Mouse (Mus musculus) intestine, postnatal 0 days (tissue): Measurements from ENCODE around the gene Prkcsh. TPM values are rescaled to one million over a fixed set of nuclear protein-coding genes. Genes with fewer than 3 reads are reported as not detected.

Experiments used
- ATAC-seq: fragments of 200-750 bp; cut with Nextera tagmentation; 2 replicates; pipeline ENCODE4 v1.8.0; 2017; ENCODE audit warnings: mild to moderate bottlenecking, moderate TSS enrichment, moderate library complexity
- H3K27ac ChIP-seq: fragments of 300-500 bp; sonication (generic); 2 replicates; pipeline ENCODE4 v1.5.1; 2014; ENCODE audit warnings: mild to moderate bottlenecking, low read depth, low read length, moderate library complexity
- H3K27me3 ChIP-seq: fragments of 300-500 bp; sonication (generic); replicated peaks from 2 replicates; pipeline ENCODE4 v1.6.1; 2014; ENCODE audit warnings: low read length, mixed read lengths; ENCODE audit not compliant: control insufficient read depth, insufficient read depth
- H3K36me3 ChIP-seq: fragments of 300-500 bp; sonication (generic); 2 replicates; pipeline ENCODE4 v1.6.1; 2014; ENCODE audit warnings: mild to moderate bottlenecking, moderate library complexity; ENCODE audit not compliant: control insufficient read depth, insufficient read depth
- H3K4me1 ChIP-seq: fragments of 300-500 bp; sonication (generic); replicated peaks from 2 replicates; pipeline ENCODE4 v1.6.1; 2014; ENCODE audit warnings: antibody characterized with exemption, low read length, mixed read lengths; ENCODE audit not compliant: control insufficient read depth, insufficient read depth
- H3K4me2 ChIP-seq: fragments of 300-500 bp; sonication (generic); replicated peaks from 2 replicates; pipeline ENCODE4 v1.6.1; 2014; ENCODE audit warnings: low read depth, mild to moderate bottlenecking, moderate library complexity
- H3K4me3 ChIP-seq: fragments of 300-500 bp; sonication (generic); 2 replicates; pipeline ENCODE4 v1.5.1; 2014; ENCODE audit warnings: low read depth, low read length
- H3K9ac ChIP-seq: fragments of 300-500 bp; sonication (generic); 2 replicates; pipeline ENCODE4 v1.6.1; 2014; ENCODE audit warnings: mild to moderate bottlenecking, low read depth, low read length
- H3K9me3 ChIP-seq: fragments of 300-500 bp; sonication (generic); 2 replicates; pipeline ENCODE4 v1.6.1; 2016; ENCODE audit warnings: mixed run types; ENCODE audit not compliant: control insufficient read depth
- CTCF ChIP-seq: sonication (generic); IDR thresholded peaks from 2 replicates; pipeline ENCODE4 v1.5.1; 2016; ENCODE audit warnings: low read depth, mild to moderate bottlenecking, control low read depth, antibody characterized with exemption, moderate library complexity
- WGBS: fragments of 180-500 bp; shearing (Covaris S2); extraction: QIAGEN DNeasy Blood & Tissue Kit; methylation state at CpG from one replicate; pipeline ENCODE4 v1.1.7; 2014; 5-methylcytosine and 5-hydroxymethylcytosine counted together
- polyA plus RNA-seq: library from polyadenylated mRNA; unstranded; fragments of >200 nt; fragmentation: Nextera tagmentation; extraction: Ambion mirVana; gene quantifications from 2 replicates; pipeline ENCODE4 v1.2.1, GENCODE M21; 2015

Gene Prkcsh
- polyA plus RNA-seq, 1 experiment from 2014 or later = 104 TPM

GRCm38 (mm10) chr9:22035300-22036044 is 32.9 kb downstream of the Prkcsh start:
- Histone ChIP-seq H3K27ac (no peak overlapping the region), H3K36me3 (no peaks in the 10 kb centered on the region), H3K4me2 (no peak overlapping the region), H3K9me3 (no peaks in the 10 kb centered on the region), H3K4me1 (no peaks in the 10 kb centered on the region), H3K9ac (no peak overlapping the region), H3K4me3 (no peak overlapping the region), H3K27me3 (no peaks in the 10 kb centered on the region)
- 60% methylated on average over 6 of the region's 6 CpGs for WGBS
- no peak for ATAC-seq
- TF ChIP-seq CTCF = no peak

GRCm38 (mm10) chr9:22037826-22038225 is 35.2 kb downstream of the Prkcsh start:
- Histone ChIP-seq H3K4me3 (no peak overlapping the region), H3K36me3 (no peaks in the 10 kb centered on the region), H3K9me3 (no peaks in the 10 kb centered on the region), H3K4me1 (no peaks in the 10 kb centered on the region), H3K9ac (no peak overlapping the region), H3K27me3 (no peaks in the 10 kb centered on the region), H3K4me2 (no peak overlapping the region), H3K27ac (no peak overlapping the region)
- TF ChIP-seq CTCF = no peak
- WGBS = 64% methylated on average over 10 of the region's 10 CpGs
- no peak for ATAC-seq

GRCm38 (mm10) chr9:22041832-22042231 is 39.2 kb downstream of the Prkcsh start:
- Histone ChIP-seq H3K4me2 (no peak overlapping the region), H3K27ac (no peak overlapping the region), H3K36me3 (no peaks in the 10 kb centered on the region), H3K4me1 (no peaks in the 10 kb centered on the region), H3K9ac (no peak overlapping the region), H3K4me3 (no peak overlapping the region), H3K27me3 (no peaks in the 10 kb centered on the region), H3K9me3 (no peaks in the 10 kb centered on the region)
- TF ChIP-seq CTCF = no peak
- ATAC-seq = no peak
- WGBS = 61% methylated on average over 2 of the region's 2 CpGs

GRCm38 (mm10) chr9:22047329-22047728 is 44.7 kb downstream of the Prkcsh start:
- peaks cover 21% of the 10 kb centered on the region for H3K27me3 ChIP-seq
- no peak overlapping the region for H3K27ac ChIP-seq
- 55% methylated on average over 9 of the region's 9 CpGs for WGBS
- no peaks in the 10 kb centered on the region for H3K9me3 ChIP-seq
- no peaks in the 10 kb centered on the region for H3K36me3 ChIP-seq
- TF ChIP-seq CTCF = no peak
- H3K4me1 ChIP-seq = 0 out of 2 replicates have a peak, but pooled peaks cover 3% of the 10 kb centered on the region
- ATAC-seq = no peak
- H3K4me2 ChIP-seq = no peak overlapping the region
- H3K9ac ChIP-seq = no peak overlapping the region
- H3K4me3 ChIP-seq = no peak overlapping the region

GRCm38 (mm10) chr9:22049315-22049714 is 46.7 kb downstream of the Prkcsh start:
- no peak for TF ChIP-seq CTCF
- H3K4me3 ChIP-seq = no peak overlapping the region
- no peaks in the 10 kb centered on the region for H3K36me3 ChIP-seq
- WGBS = 52% methylated on average over 11 of the region's 11 CpGs
- H3K27ac ChIP-seq = no peak overlapping the region
- no peak overlapping the region for H3K9ac ChIP-seq
- no peak overlapping the region for H3K4me2 ChIP-seq
- ATAC-seq = no peak
- H3K4me1 ChIP-seq = 0 out of 2 replicates have a peak, but pooled peaks cover 3% of the 10 kb centered on the region
- peaks cover 37% of the 10 kb centered on the region for H3K27me3 ChIP-seq
- no peaks in the 10 kb centered on the region for H3K9me3 ChIP-seq

GRCm38 (mm10) chr9:22049721-22050270 is 47.2 kb downstream of the Prkcsh start:
- no peak overlapping the region for H3K27ac ChIP-seq
- H3K4me2 ChIP-seq = peak overlapping the region; percentile 66
- H3K36me3 ChIP-seq = no peaks in the 10 kb centered on the region
- H3K9ac ChIP-seq = no peak overlapping the region
- H3K9me3 ChIP-seq = no peaks in the 10 kb centered on the region
- 33% methylated on average over 4 of the region's 4 CpGs for WGBS
- no peak overlapping the region; the same call in 1 of the 2 replicates for H3K4me3 ChIP-seq
- H3K27me3 ChIP-seq = peaks cover 37% of the 10 kb centered on the region
- 0 out of 2 replicates have a peak, but pooled peaks cover 7% of the 10 kb centered on the region for H3K4me1 ChIP-seq
- TF ChIP-seq CTCF = no peak
- ATAC-seq = 0 out of 2 replicates have a peak, but pooled peaks have one; percentile 28
